Mouse (Mus musculus): ENCODE measurements around the gene Zfp735. TPM values are rescaled to one million over a fixed set of nuclear protein-coding genes. Genes with fewer than 3 reads are reported as not detected.

Zfp735 gene
- not detected for polyA plus RNA-seq (2017; shearing (Covaris generic))

DNA sequence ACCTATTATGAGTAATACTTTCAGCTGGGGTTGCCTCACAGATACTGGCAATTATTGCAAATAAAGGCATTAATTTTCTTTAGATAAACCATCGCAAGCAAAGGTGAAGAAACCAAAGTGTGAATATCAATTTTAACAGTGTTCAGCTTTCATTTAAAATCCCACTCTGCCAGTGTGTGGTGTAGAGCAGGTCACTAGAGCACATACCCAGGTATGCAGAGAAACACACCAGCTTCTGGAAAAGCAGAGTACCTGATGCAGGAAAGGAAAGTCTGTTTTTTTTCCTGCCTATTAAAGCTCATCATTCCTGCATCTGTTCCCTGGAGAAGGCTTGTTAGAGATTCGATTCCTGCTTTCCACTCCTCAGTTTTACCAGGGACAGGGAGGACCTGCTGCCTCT is at the start of gene Zfp735:
Zfp735 (plus strand) TSS at position 301 of the 400 bp plus-strand sequence.

Other genes starting within 250 kb of the Zfp735 start
- gene Olfr380, start 231.3 kb upstream of the Zfp735 start, polyA plus RNA-seq (2017; shearing (Covaris generic)): not detected
- not detected for gene Olfr381, start 197.2 kb upstream of the Zfp735 start, polyA plus RNA-seq (2017; shearing (Covaris generic))
- gene Olfr382, start 171.6 kb upstream of the Zfp735 start, polyA plus RNA-seq (2017; shearing (Covaris generic)): not detected
- not detected for gene Olfr385, start 95.8 kb upstream of the Zfp735 start, polyA plus RNA-seq (2017; shearing (Covaris generic))
- not detected for gene Olfr384, start 90.2 kb upstream of the Zfp735 start, polyA plus RNA-seq (2017; shearing (Covaris generic))
- gene Olfr389, start 91.9 kb downstream of the Zfp735 start, polyA plus RNA-seq (2017; shearing (Covaris generic)): not detected
- not detected for gene Olfr390, start 94.2 kb downstream of the Zfp735 start, polyA plus RNA-seq (2017; shearing (Covaris generic))
- not detected for gene Olfr391-ps, start 114.3 kb downstream of the Zfp735 start, polyA plus RNA-seq (2017; shearing (Covaris generic))
- gene Olfr392, start 128.3 kb downstream of the Zfp735 start, polyA plus RNA-seq (2017; shearing (Covaris generic)): not detected
- gene Olfr393, start 162.7 kb downstream of the Zfp735 start, polyA plus RNA-seq (2017; shearing (Covaris generic)): not detected
- gene Olfr394, start 202.0 kb downstream of the Zfp735 start, polyA plus RNA-seq (2017; shearing (Covaris generic)): not detected
- gene Olfr395, start 220.5 kb downstream of the Zfp735 start, polyA plus RNA-seq (2017; shearing (Covaris generic)): not detected
- gene Olfr23, start 247.9 kb downstream of the Zfp735 start, polyA plus RNA-seq (2017; shearing (Covaris generic)): not detected

Data from CD4-positive, CD25-positive, alpha-beta regulatory T cell, adult 9 weeks (primary cell).